Mouse (Mus musculus) forelimb bud, embryonic 11.5 days (tissue): ENCODE results near the gene Prokr2.
"Not testable (repeated sequence)": the region's sequence is repeated elsewhere in the genome, so short reads cannot be mapped to it uniquely, and the experiment has no call there.

Experiments used
- DNase-seq: peaks from one replicate; pipeline ENCODE4 v3.0.0-alpha.2; 2012; ENCODE audit warnings: low read depth, low spot score

Prokr2 gene

DNA sequence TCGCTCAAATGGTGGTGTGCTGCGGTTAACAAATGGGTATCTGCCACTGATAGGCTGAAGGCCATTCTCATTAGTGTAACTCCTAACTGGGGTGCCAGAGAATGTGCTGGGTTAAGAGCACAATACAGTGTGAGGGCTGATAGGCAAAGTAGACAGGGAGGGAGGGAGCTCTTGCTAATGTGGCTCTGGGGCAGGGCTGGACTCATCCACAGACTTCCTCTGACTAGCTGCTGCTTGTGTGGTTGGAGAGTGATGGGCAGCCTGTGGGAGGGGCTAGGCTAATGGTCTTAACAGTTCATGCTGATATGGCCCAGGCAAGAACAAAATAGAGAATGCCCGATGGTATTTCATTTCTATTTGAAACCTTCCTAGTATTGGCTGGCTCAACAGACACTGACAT is 44.0 kb downstream of the Prokr2 start:
- DNase-seq = no peak

DNA sequence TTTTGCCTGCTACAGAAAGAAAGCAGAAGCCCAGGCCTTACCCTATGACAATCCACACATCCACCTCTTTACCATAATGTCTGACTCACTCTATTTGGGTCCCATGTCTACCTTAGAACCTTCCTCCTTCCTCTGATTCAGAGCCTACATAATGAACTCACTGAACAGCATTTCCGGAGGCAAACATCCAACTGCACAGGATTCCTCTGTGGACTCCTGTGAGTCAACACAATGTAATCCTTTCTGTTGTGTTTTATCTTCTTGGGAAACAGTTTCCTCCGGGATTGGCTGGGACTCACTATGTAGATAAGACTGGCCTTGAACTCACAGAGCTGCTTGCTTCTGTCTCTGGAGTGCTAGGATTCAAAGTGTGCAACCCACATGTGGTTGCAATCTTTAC is 44.9 kb downstream of the Prokr2 start:
- DNase-seq = no peak

DNA sequence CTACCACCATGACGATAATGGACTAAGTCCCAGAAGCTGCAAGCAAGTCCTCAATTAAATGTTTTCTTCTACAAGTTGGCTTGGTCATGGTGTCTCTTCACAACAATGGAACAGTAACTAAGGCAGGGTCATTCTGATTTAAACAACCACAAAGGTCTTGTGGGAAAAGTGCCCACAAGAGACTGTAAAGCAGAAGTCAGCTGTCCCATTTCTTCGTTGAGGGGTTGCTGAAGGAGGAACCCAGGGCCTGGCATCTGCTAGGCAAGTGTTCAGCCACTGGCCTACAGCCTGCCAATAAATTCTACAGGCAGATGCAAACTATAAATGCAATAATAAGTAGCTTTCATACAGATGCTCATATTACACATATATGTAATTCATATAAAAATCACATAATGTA is 48.0 kb downstream of the Prokr2 start:
- DNase-seq = no peak

GRCm38 (mm10) chr2:132323541-132323940 is 61.7 kb downstream of the Prokr2 start:
- DNase-seq = no peak

GRCm38 (mm10) chr2:132320516-132320915 is 64.7 kb downstream of the Prokr2 start:
- DNase-seq = no peak

DNA sequence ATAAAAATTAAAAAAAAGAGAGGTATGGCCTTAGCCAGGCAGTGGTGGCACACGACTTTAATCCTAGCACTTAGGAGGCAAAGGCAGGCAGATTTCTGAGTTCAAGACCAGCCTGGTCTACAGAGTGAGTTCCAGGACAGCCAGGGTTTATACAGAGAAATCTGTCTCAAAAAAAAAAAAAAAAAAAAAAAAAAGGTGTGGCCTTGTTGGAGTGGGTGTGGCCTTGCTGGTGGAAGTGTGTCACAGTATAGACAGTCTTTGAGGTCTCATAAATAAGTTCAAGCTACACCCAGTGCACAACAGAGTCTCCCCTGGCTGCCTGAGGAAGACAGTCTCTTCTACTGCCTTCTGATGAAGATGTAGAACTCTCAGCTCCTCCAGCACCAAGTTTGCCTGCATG is 68.1 kb downstream of the Prokr2 start:
- no peak for DNase-seq

- DNase-seq = peak; percentile 69
These were observed 69.0 kb downstream of the Prokr2 start for GRCm38 (mm10) chr2:132316041-132316808.

- DNase-seq = not testable (repeated sequence)
These were observed 71.2 kb downstream of the Prokr2 start for GRCm38 (mm10) chr2:132314057-132314456.

- DNase-seq = no peak
These were observed 71.7 kb downstream of the Prokr2 start for GRCm38 (mm10) chr2:132313568-132313967.

GRCm38 (mm10) chr2:132312616-132313015 is 72.6 kb downstream of the Prokr2 start:
- DNase-seq = no peak

DNA sequence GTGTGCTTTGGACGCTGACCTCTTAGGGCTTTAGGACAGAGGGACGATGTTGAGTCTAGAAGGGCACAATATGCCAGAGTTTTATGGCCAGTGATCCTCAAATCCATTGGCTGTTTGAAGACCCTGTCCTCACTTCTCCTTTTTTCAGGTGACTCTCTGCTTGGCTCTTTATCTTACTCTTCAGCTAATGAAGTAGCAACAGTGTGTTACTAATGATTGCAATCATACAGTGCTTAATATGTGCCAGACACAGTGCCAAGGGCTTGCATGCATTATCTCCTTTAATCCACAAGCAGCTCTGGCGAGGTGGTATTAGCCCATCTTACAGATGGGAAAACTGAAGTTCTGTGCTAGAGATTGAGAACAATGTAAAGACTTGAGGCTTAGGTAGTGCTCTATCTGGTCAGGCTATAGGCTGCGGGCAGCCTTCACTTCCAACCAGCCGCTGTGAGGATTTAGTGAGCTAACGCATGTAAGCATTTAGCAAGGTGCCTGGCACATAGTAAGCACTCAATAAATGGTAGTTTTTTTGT is 75.8 kb downstream of the Prokr2 start:
- no peak for DNase-seq

DNA sequence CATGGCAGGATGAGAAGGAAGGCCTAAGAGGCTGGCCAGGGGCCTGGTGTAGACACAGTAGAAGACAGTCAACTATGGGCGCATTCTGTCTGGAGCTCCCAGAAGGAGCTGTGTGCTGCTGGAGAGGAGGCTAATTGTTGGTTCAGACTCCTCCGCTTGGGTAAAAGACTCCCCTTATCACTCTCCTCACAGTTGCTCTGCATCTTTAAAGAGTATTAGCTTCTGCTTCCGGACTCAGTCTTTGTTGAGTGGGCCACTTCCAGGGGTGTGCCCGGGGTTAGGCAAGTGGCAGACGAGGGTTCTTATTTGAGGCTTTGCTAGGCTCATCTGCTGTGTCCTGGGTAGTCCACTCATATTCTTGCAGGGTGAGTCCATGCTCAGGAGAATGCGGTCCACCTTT is 76.4 kb downstream of the Prokr2 start:
- DNase-seq = no peak

DNA sequence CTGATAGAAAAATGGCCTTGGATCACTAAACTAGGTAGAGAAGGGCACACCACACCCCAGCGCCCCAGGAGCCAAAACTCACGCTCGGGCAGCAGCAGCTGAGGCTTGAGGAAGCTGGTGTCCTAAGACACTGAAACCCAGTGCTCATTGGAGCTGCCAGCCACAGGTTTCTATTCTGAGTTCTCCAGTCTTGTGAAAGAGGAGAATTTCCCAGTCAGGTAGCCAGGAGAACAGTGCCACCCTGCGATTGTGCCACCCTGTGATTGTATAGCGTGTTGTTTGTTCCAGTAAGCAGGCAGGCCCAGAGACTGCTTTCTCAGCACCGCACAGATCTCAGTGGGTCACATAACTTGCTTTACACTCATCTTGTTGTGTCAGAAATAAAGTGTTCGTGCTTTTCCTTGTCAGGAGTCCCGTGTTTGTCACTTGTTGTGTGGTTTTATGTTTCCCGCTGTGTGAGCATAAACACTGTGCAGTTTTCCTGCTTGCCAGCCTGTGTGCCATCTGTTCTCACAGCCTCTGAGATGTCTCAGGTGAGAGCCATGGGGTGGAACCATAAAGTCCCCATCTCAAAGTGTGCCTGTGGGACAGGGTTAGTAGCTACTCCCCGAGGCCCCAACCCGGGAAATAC is 77.9 kb downstream of the Prokr2 start:
- DNase-seq = no peak

- DNase-seq = no peak
These were observed 79.3 kb downstream of the Prokr2 start for GRCm38 (mm10) chr2:132305988-132306387.

GRCm38 (mm10) chr2:132305165-132305564 is 80.1 kb downstream of the Prokr2 start:
- DNase-seq = no peak

DNA sequence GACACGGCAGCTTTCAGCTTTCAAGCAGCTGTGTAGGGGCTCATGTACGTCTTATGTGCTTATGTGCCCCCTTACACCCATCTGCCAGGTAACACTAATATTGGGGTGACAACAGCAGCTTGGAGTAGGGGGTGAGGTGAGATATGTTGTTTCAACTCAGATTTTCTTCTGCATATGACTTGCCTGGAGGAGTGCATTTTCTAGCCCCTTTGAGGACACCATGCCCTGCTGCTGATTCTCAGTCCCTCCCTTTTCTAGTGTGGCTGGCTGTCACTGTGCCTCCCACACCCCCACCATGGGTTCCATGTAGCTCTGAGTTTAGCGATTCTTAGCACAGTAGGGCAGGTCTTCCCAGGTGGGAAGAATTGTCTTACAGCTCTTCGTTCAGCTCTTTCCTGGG is 83.8 kb downstream of the Prokr2 start:
- no peak for DNase-seq

GRCm38 (mm10) chr2:132298250-132298649 is 87.0 kb downstream of the Prokr2 start:
- no peak for DNase-seq

DNA sequence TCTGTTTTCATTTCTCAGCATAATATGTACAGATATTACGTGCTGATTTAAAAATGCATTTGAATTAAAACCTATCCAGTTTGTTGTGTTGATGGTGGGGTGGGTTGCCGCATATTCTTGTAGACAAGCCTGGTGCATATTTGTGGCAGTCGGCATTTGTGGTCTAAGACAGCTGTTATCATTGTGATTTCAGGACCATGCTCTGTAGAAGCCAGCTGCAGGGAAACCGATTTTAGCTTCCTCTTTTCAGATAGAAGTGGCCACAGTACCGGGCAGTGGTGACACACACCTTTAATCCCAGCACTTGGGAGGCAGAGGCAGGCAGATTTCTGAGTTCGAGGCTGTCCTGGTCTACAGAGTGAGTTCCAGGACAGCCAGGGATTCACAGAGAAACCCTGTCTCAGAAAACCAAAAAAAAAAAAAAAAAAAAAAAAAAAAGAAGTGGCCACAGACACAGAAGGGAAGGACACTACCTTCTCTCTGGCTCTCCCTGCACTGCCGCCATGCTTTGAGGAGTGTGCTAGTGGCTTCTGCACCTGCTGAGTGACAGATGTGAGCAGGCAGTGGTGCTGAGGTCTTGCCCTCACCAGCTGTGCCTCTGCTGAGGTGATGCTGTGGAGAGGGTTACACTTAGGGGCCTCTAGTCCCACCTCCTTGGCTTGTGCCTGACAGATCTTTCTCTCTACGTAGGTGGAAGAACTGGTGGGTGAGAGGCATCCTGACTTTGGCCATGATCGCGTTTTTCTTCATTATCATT is 91.4 kb downstream of the Prokr2 start:
- no peak for DNase-seq

DNA sequence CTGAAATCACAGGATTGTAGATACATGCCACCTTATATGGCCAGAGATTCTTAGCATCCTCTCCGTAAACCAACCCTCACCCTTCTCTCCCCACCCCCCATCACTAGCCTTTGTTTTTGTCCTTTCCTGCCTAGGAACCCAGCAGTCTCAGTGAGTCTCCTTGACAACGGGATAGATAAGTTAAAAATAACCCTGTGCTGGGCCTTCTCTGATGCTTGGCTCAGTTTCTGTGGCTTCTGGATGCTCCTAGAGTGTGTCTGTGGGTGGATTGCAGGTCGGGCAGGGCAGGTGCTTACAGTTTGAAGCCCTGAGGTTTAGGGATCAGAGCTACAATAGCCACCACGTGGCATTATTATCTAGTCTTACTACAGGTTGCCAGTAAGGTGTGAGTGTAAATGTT is 93.2 kb downstream of the Prokr2 start:
- no peak for DNase-seq

- no peak for DNase-seq
These were observed 94.0 kb downstream of the Prokr2 start for GRCm38 (mm10) chr2:132291265-132291664.

GRCm38 (mm10) chr2:132290808-132291207 is 94.4 kb downstream of the Prokr2 start:
- DNase-seq = no peak

GRCm38 (mm10) chr2:132289213-132289612 is 96.0 kb downstream of the Prokr2 start:
- not testable (repeated sequence) for DNase-seq
